Mouse (Mus musculus) embryonic facial prominence, embryonic 10.5 days (tissue): ENCODE measurements at regions not wholly inside any gene's neighbourhood (a gene's known extent, or its start where the extent isn't known, plus 50 kb on each side); places are given as distances from the start of the nearest gene placed in this dataset.

Source experiments
- DNase-seq: peaks from one replicate; pipeline ENCODE4 v3.0.0-alpha.2; 2017; ENCODE audit warnings: low spot score
- H3K27ac ChIP-seq: fragments of 300-500 bp; sonication (generic); replicated peaks from 2 replicates; pipeline ENCODE4 v1.5.1; 2016; ENCODE audit warnings: mild to moderate bottlenecking
- H3K27me3 ChIP-seq: fragments of 300-500 bp; sonication (generic); replicated peaks from 2 replicates; pipeline ENCODE4 v1.6.1; 2016; ENCODE audit warnings: low read depth, mild to moderate bottlenecking; ENCODE audit not compliant: poor library complexity, severe bottlenecking
- H3K36me3 ChIP-seq: fragments of 300-500 bp; sonication (generic); replicated peaks from 2 replicates; pipeline ENCODE4 v1.6.1; 2016; ENCODE audit warnings: mild to moderate bottlenecking, moderate library complexity
- H3K4me1 ChIP-seq: fragments of 300-500 bp; sonication (generic); 2 replicates; pipeline ENCODE4 v1.6.1; 2016
- H3K4me3 ChIP-seq: fragments of 300-500 bp; sonication (generic); 2 replicates; pipeline ENCODE4 v1.5.1; 2016; ENCODE audit warnings: mild to moderate bottlenecking, moderate library complexity
- H3K9me3 ChIP-seq: fragments of 300-500 bp; sonication (generic); 2 replicates; pipeline ENCODE4 v1.6.1; 2016; ENCODE audit warnings: mild to moderate bottlenecking
- WGBS: fragments of 180-500 bp; shearing (Covaris S2); methylation state at CpG from one replicate; pipeline ENCODE4 v1.1.7; 2016; 5-methylcytosine and 5-hydroxymethylcytosine counted together

DNA sequence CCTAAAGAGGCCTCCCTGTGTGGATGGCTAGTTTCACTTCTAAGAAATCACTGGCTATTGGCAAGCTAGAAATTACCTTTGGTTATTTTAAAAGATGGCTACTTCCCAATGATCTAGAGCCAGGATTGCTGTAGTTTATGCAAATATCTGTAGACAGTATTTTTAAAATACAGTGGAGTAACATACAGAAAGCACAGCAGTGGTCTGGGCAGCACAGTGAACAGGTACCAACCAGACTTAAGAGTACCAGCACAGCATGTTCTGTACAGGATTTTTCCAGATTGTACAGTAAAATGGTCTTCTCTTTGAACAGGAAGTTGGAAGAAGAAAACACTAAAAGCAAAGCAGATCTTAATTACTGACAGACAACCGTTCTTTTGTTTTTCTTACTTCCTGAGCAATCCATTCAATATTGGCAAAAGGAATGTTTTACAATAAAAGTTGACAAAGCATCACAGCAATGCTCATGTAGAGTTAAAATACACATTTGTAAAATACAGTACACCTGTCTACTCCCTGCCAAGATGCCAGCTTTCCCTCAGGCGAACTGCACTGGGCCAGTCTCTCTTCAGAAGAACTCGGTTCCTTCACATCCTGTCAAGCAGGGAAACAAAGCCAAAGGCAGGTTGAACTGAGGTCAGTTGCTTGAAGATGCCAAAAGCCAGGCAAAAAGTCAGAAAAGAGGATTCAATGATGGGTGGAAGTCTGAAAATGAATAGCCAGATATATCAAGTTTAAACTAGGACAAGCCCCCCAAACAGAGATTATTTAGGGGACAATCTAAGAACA is 62.0 kb upstream of the Cul1 start:
- Histone ChIP-seq H3K4me1 (peaks cover 8% of the 10 kb centered on the region), H3K9me3 (no peaks in the 10 kb centered on the region), H3K27ac (no peak overlapping the region), H3K27me3 (no peaks in the 10 kb centered on the region), H3K36me3 (no peaks in the 10 kb centered on the region), H3K4me3 (no peak overlapping the region)
- DNase-seq, result no peak
- WGBS, result 48% methylated on average over 3 of the region's 3 CpGs

DNA sequence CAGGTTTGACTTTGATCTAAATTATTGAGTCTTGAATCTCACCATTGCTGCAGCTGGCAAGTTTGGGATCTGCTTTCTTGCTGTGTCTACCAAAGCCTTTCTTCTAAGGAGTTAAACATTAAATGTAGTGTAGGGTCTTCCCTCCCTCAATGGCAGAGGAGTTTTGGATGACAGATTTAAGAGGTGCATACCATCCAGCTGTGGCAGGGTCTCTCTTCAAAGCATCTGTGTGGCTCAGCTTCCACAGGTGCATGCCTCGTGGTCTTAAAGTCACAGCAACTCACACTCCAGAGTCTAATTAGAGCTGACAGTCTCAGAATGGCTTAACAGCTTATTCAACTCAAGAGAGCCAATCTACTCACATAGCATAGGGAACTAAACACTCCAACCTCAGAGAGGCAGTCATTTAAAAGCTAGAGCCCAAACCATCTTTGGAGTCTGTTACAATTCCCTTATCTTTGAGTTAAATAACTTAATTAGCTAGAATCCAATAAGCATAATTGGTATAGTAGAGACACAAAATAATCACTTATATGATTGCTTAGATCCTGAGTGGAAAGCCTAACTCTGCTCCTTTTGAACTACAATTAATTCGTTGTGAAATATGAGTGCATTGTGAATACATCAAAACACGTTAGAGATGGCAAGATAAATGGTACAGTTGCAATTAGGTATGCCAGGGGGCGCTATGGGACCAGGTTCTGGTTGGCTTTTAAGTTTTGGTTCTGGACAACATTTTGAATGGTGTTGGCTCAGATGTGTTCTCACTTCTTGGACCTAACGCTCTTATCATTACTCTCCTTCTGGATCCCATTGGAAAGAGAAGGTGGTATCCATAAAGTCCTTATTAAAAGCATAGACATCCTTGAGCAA is 57.5 kb upstream of the Cul1 start:
- Histone ChIP-seq H3K4me1 (peaks cover 5% of the 10 kb centered on the region), H3K36me3 (no peaks in the 10 kb centered on the region), H3K4me3 (no peak overlapping the region), H3K27ac (no peak overlapping the region), H3K27me3 (no peaks in the 10 kb centered on the region), H3K9me3 (no peaks in the 10 kb centered on the region)
- 39% methylated on average over 5 of the region's 5 CpGs for WGBS
- DNase-seq, result no peak
